Mouse (Mus musculus) layer of hippocampus, adult 9-11 months (tissue): ENCODE data around the gene Ttc6.

ENCODE experiments used
- DNase-seq: peaks from one replicate; pipeline ENCODE4 v3.0.0; 2022

Gene Ttc6

GRCm38 (mm10) chr12:57563909-57564308 lies at the start of gene Ttc6:
Ttc6 (plus strand) TSS chr12:57564113.
- no peak for DNase-seq

- DNase-seq = no peak
Observed at GRCm38 (mm10) chr12:57514552-57514951, 49.4 kb upstream of the Ttc6 start.

GRCm38 (mm10) chr12:57515702-57516377 lies 48.1 kb upstream of the Ttc6 start:
- no peak for DNase-seq

- no peak for DNase-seq
Observed at GRCm38 (mm10) chr12:57528335-57528734, 35.6 kb upstream of the Ttc6 start.

GRCm38 (mm10) chr12:57530474-57530873 lies 33.4 kb upstream of the Ttc6 start:
- DNase-seq = no peak

- no peak for DNase-seq
Observed at GRCm38 (mm10) chr12:57534517-57534878, 29.4 kb upstream of the Ttc6 start.

- no peak for DNase-seq
Observed at GRCm38 (mm10) chr12:57534879-57535611, 28.9 kb upstream of the Ttc6 start.

GRCm38 (mm10) chr12:57536056-57536908 lies 27.6 kb upstream of the Ttc6 start:
- no peak for DNase-seq

GRCm38 (mm10) chr12:57536909-57537670 lies 26.8 kb upstream of the Ttc6 start:
- DNase-seq = no peak

GRCm38 (mm10) chr12:57537791-57538587 lies 25.9 kb upstream of the Ttc6 start:
- no peak for DNase-seq

- DNase-seq = no peak
Observed at GRCm38 (mm10) chr12:57538588-57539550, 25.0 kb upstream of the Ttc6 start.

GRCm38 (mm10) chr12:57539551-57539985 lies 24.3 kb upstream of the Ttc6 start:
- no peak for DNase-seq

GRCm38 (mm10) chr12:57541118-57541517 lies 22.8 kb upstream of the Ttc6 start:
- DNase-seq = no peak

- DNase-seq = no peak
Observed at GRCm38 (mm10) chr12:57541931-57542745, 21.8 kb upstream of the Ttc6 start.

GRCm38 (mm10) chr12:57542746-57543626 lies 20.9 kb upstream of the Ttc6 start:
- DNase-seq = no peak

- DNase-seq = no peak
Observed at GRCm38 (mm10) chr12:57543627-57543991, 20.3 kb upstream of the Ttc6 start.

- DNase-seq = no peak
Observed at GRCm38 (mm10) chr12:57544641-57545370, 19.1 kb upstream of the Ttc6 start.
